Mouse (Mus musculus): ENCODE results near the gene Auh.

DNA sequence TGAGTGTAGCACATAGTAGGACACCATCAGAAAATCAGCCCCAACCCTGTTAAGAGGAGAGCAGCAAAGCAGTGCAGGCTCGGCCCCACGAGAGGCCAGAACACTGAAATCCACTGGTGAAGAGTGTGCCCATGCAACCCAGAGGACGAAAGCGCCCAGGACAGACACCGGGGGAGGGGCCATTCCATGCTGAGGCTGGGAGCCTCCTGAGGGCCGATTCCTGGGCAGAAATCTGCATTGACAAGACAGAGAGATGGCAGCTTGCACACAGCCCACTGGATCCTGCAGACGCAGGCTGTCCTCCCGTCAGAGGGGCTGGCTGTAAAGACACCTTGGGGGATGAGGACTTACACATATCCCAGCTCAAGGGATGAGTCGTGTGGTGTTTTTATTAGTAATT lies 104.7 kb downstream of the Auh start:
- no peak for TF ChIP-seq POLR2A (IDR thresholded peaks at IDR 0.05; ENCODE audit: insufficient read depth, low read depth, low read length)
- no peak for TF ChIP-seq EP300 (IDR thresholded peaks at IDR 0.05; ENCODE audit: insufficient read depth, low read depth, low read length)
- TF ChIP-seq CTCF (IDR thresholded peaks at IDR 0.05) = no peak
